Mouse (Mus musculus) limb, embryonic 14.5 days (tissue): ENCODE results near the gene Trappc12. TPM values are rescaled to one million over a fixed set of nuclear protein-coding genes. Genes with fewer than 3 reads are reported as not detected.

Experiments
- ATAC-seq: fragments of 200-750 bp; cut with Nextera tagmentation; 2 replicates; pipeline ENCODE4 v1.8.0; 2017; ENCODE audit warnings: low read depth, moderate number of reproducible peaks, moderate TSS enrichment; ENCODE audit not compliant: low FRiP score
- DNase-seq: peaks from one replicate; pipeline ENCODE4 v3.0.0-alpha.2; 2015; ENCODE audit warnings: low spot score
- H3K27ac ChIP-seq: fragments of 300-500 bp; sonication (generic); replicated peaks from 2 replicates; pipeline ENCODE4 v1.5.1; 2014; ENCODE audit warnings: low read depth, mild to moderate bottlenecking, low read length, moderate library complexity, mixed read lengths
- H3K27me3 ChIP-seq: fragments of 300-500 bp; sonication (generic); 2 replicates; pipeline ENCODE4 v1.6.1; 2014; ENCODE audit warnings: low read length, mixed read lengths; ENCODE audit not compliant: control insufficient read depth, insufficient read depth
- H3K36me3 ChIP-seq: fragments of 300-500 bp; sonication (generic); 2 replicates; pipeline ENCODE4 v1.6.1; 2014; ENCODE audit warnings: mild to moderate bottlenecking, low read length, moderate library complexity, mixed read lengths; ENCODE audit not compliant: control insufficient read depth, insufficient read depth
- H3K4me1 ChIP-seq: fragments of 300-500 bp; sonication (generic); 2 replicates; pipeline ENCODE4 v1.6.1; 2014; ENCODE audit warnings: antibody characterized with exemption, low read length, mixed read lengths; ENCODE audit not compliant: control insufficient read depth, insufficient read depth
- H3K4me2 ChIP-seq: fragments of 300-500 bp; sonication (generic); replicated peaks from 2 replicates; pipeline ENCODE4 v1.6.1; 2014; ENCODE audit warnings: low read depth, mild to moderate bottlenecking, low read length, moderate library complexity; ENCODE audit not compliant: severe bottlenecking
- H3K4me3 ChIP-seq: fragments of 300-500 bp; sonication (generic); replicated peaks from 2 replicates; pipeline ENCODE4 v1.5.1; 2014; ENCODE audit warnings: low read length
- H3K9ac ChIP-seq: fragments of 300-500 bp; sonication (generic); 2 replicates; pipeline ENCODE4 v1.6.1; 2014; ENCODE audit warnings: mild to moderate bottlenecking, low read depth, low read length, moderate library complexity; ENCODE audit not compliant: severe bottlenecking
- H3K9me3 ChIP-seq: fragments of 300-500 bp; sonication (generic); 2 replicates; pipeline ENCODE4 v1.6.1; 2016; ENCODE audit warnings: low read length; ENCODE audit not compliant: control insufficient read depth
- POLR2A ChIP-seq: fragments of 200-500 bp; IDR thresholded peaks from 2 replicates; pipeline ENCODE4 v1.8.0; 2012; ENCODE audit warnings: inconsistent platforms, mild to moderate bottlenecking, moderate library complexity, borderline replicate concordance; ENCODE audit not compliant: insufficient read depth, insufficient read length; ENCODE audit errors: extremely low read depth
- WGBS: fragments of 180-500 bp; shearing (Covaris S2); extraction: QIAGEN DNeasy Blood & Tissue Kit; methylation state at CpG from one replicate; pipeline ENCODE4 v1.1.7; 2014; 5-methylcytosine and 5-hydroxymethylcytosine counted together
- polyA plus RNA-seq, 2 experiments: library from polyadenylated mRNA; depleted of rRNA in 1 of 2; stranded (reverse) in 1 of 2; unstranded in 1 of 2; fragments of >200 nt; fragmentation: Nextera tagmentation in 1 of 2; extraction: Ambion mirVana in 1 of 2; gene quantifications; 2 replicates each; pipeline versions ENCODE4 v1.2.1 to v1.2.3; 2012 to 2014

Trappc12 gene
- polyA plus RNA-seq (2012; rRNA removed) (36.0 and 41.1 TPM in 2 replicates), polyA plus RNA-seq (2014; fragmentation: Nextera tagmentation; extraction: Ambion mirVana) (37.2 and 43.1 TPM in 2 replicates)

GRCm38 (mm10) chr12:28750021-28750633, at the start of gene Trappc12:
Gene Trappc12, minus strand, starts transcription at chr12:28750472.
- H3K27me3 ChIP-seq: no peaks in the 10 kb centered on the region
- H3K27ac ChIP-seq: no peak within 1 kb of the TSS
- peak within 1 kb of the TSS; percentile 85 for H3K4me3 ChIP-seq
- peak; percentile 89 for DNase-seq
- peak within 1 kb of the TSS; percentile 85 for H3K9ac ChIP-seq
- WGBS: 1% methylated on average over 41 of the region's 41 CpGs
- H3K4me1 ChIP-seq: peaks cover 7% of the 10 kb centered on the region; the same call in 1 of the 2 replicates
- peak; percentile 90 for ATAC-seq
- H3K9me3 ChIP-seq: no peaks in the 10 kb centered on the region
- peaks cover 22% of the 10 kb centered on the region for H3K36me3 ChIP-seq
- H3K4me2 ChIP-seq: peak within 1 kb of the TSS; percentile 85
- peak; percentile 36; the same call in 1 of the 2 replicates for TF ChIP-seq POLR2A

DNA sequence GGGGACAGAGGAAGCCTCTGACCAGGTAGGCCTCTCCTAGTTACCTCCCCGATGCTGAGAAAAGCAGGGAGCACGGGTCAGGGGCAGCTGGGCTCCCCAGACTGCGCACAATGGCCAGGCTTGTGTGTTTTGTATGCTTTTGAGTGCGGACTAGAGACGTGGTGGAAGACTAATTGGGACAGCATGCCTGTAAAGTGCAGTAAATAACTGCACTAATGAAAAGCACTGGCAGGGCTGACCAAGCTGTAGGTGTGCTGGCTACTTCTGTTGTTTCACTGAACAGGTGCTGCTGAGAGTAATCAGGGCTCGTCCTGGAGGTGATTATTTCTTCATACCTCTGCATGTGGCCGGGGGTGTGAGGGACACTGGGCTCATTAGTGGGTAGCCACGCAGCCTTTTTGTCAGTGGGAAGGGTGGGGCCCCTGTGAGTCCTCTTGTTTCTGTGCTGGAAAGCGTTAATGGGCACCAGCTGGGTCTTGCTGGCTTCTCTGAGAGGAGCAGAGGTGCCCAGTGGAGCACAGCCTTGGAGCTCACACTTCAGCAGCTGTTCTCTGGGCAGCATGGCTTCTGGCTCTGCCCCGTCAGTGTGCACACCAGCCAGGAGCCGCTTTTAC, 49.6 kb upstream of the Trappc12 start:
- Histone ChIP-seq H3K27ac (no peak overlapping the region), H3K9me3 (0 out of 2 replicates have a peak, but pooled peaks cover 4% of the 10 kb centered on the region), H3K36me3 (no peaks in the 10 kb centered on the region), H3K4me2 (no peak overlapping the region), H3K27me3 (no peaks in the 10 kb centered on the region), H3K9ac (no peak overlapping the region), H3K4me3 (no peak overlapping the region), H3K4me1 (peaks cover 16% of the 10 kb centered on the region; the same call in 1 of the 2 replicates)
- DNase-seq (peak; percentile 32), ATAC-seq (0 out of 2 replicates have a peak, but pooled peaks have one; percentile 23)
- TF ChIP-seq POLR2A: no peak
- WGBS: 24% methylated on average over 11 of the region's 11 CpGs

DNA sequence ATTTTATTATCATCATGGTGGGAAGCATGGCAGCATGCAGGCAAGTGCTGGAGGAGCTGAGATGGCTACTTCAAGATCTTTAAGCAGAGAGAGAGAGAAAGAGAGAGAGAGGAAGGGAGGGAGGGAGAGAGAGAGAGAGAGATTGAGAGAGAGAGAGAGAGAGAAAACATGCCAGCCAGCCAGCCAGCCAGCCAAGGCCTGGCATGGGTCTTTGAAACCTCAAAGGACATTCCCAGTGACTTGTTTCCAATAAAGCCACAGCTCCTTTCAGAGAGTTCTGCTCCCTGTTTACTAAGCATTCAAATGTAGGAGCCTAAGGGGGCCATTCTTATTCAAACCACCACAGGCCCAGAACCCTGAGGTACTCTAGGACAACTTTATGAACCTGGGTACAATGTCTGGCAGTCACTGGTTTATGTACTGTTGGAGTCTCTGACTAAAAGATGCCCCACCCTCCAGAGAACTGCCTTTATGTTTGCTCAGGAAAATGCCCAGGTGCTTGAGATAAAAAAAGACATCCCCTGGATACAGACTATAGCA, 46.7 kb upstream of the Trappc12 start:
- Histone ChIP-seq H3K36me3 (no peaks in the 10 kb centered on the region), H3K4me3 (no peak overlapping the region), H3K9ac (no peak overlapping the region), H3K4me1 (peaks cover 12% of the 10 kb centered on the region; the same call in 1 of the 2 replicates), H3K9me3 (0 out of 2 replicates have a peak, but pooled peaks cover 4% of the 10 kb centered on the region), H3K27me3 (no peaks in the 10 kb centered on the region), H3K27ac (no peak overlapping the region), H3K4me2 (no peak overlapping the region)
- DNase-seq (no peak), ATAC-seq (no peak)
- TF ChIP-seq POLR2A: no peak

DNA sequence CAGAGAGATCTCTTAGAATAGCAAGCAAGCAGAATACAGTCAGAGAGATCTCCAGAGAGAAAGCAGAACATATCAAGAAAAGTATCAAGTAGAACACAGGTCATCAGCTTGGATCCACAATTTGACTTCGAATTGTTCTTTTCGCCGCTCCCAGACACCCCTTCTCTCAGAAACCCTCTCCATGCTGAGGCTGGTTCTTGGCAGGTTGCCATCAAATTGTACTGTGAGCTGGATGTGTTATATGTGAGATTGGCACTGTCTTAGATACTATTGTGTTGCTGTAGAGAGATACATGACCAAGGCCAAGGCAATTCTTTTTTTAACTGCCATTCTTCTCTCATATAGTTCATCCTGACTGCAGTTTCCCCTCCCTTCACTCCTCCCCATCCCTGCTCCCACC, 44.8 kb upstream of the Trappc12 start:
- H3K4me1 ChIP-seq: peaks cover 9% of the 10 kb centered on the region; the same call in 1 of the 2 replicates
- 91% methylated on average over 3 of the region's 3 CpGs for WGBS
- no peak for TF ChIP-seq POLR2A
- no peak overlapping the region for H3K27ac ChIP-seq
- H3K4me2 ChIP-seq: no peak overlapping the region
- DNase-seq (no peak), ATAC-seq (no peak)
- no peaks in the 10 kb centered on the region for H3K27me3 ChIP-seq
- no peak overlapping the region for H3K9ac ChIP-seq
- H3K36me3 ChIP-seq: no peaks in the 10 kb centered on the region
- H3K9me3 ChIP-seq: 0 out of 2 replicates have a peak, but pooled peaks cover 4% of the 10 kb centered on the region
- no peak overlapping the region for H3K4me3 ChIP-seq

DNA sequence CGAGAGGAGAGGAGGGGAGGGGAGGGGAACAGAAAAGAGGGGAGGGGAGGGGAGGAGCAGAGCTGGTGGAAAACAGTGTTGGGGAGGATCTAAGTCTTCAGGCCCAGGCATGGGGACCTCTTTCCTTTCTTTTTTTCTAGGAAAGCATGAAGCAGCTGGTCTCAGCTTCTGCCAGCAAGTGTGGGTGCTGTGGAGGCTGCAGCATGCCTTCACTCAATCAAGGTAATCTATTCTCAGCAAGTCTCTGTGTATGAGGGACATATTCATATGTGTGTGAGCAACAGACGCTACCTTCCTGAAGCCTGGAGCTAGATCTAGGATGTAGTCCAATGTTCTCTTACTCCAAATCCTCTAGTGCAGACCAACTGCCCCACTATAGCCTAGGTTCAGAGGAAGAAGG, 43.4 kb upstream of the Trappc12 start:
- Histone ChIP-seq H3K9ac (no peak overlapping the region), H3K27ac (no peak overlapping the region), H3K4me3 (no peak overlapping the region), H3K9me3 (0 out of 2 replicates have a peak, but pooled peaks cover 4% of the 10 kb centered on the region), H3K4me1 (0 out of 2 replicates have a peak, but pooled peaks cover 3% of the 10 kb centered on the region), H3K4me2 (no peak overlapping the region), H3K27me3 (no peaks in the 10 kb centered on the region), H3K36me3 (no peaks in the 10 kb centered on the region)
- 64% methylated on average over 2 of the region's 2 CpGs for WGBS
- DNase-seq: no peak
- no peak for ATAC-seq
- TF ChIP-seq POLR2A: no peak
